Mouse (Mus musculus) forebrain, embryonic 12.5 days (tissue): ENCODE measurements at regions not wholly inside any gene's neighbourhood (a gene's known extent, or its start where the extent isn't known, plus 50 kb on each side); places are given as distances from the start of the nearest gene placed in this dataset.

Source experiments
- ATAC-seq: fragments of 200-750 bp; cut with Nextera tagmentation; 2 replicates; pipeline ENCODE4 v1.8.0; 2017; ENCODE audit warnings: moderate TSS enrichment; ENCODE audit not compliant: low FRiP score
- H3K27ac ChIP-seq: fragments of 300-500 bp; sonication (generic); 2 replicates; pipeline ENCODE4 v1.5.1; 2016; ENCODE audit warnings: mild to moderate bottlenecking
- H3K27me3 ChIP-seq: fragments of 300-500 bp; sonication (generic); 2 replicates; pipeline ENCODE4 v1.6.1; 2016; ENCODE audit warnings: mild to moderate bottlenecking
- H3K36me3 ChIP-seq: fragments of 300-500 bp; sonication (generic); replicated peaks from 2 replicates; pipeline ENCODE4 v1.6.1; 2016; ENCODE audit warnings: mild to moderate bottlenecking
- H3K4me1 ChIP-seq: fragments of 300-500 bp; sonication (generic); 2 replicates; pipeline ENCODE4 v1.6.1; 2016
- H3K4me2 ChIP-seq: fragments of 300-500 bp; sonication (generic); 2 replicates; pipeline ENCODE4 v1.6.1; 2016; ENCODE audit warnings: mild to moderate bottlenecking, moderate library complexity
- H3K4me3 ChIP-seq: fragments of 300-500 bp; sonication (generic); replicated peaks from 2 replicates; pipeline ENCODE4 v1.5.1; 2016; ENCODE audit warnings: mild to moderate bottlenecking
- H3K9ac ChIP-seq: fragments of 300-500 bp; sonication (generic); 2 replicates; pipeline ENCODE4 v1.6.1; 2016; ENCODE audit warnings: mild to moderate bottlenecking
- H3K9me3 ChIP-seq: fragments of 300-500 bp; sonication (generic); 2 replicates; pipeline ENCODE4 v1.6.1; 2016
- WGBS: fragments of 180-500 bp; shearing (Covaris S2); methylation state at CpG from one replicate; pipeline ENCODE4 v1.1.7; 2016; 5-methylcytosine and 5-hydroxymethylcytosine counted together

GRCm38 (mm10) chr1:121842381-121843075 is 274.7 kb upstream of the Ddx18 start:
- Histone ChIP-seq H3K36me3 (no peaks in the 10 kb centered on the region), H3K27ac (no peak overlapping the region), H3K9ac (no peak overlapping the region), H3K4me2 (no peak overlapping the region), H3K4me1 (no peaks in the 10 kb centered on the region), H3K4me3 (no peak overlapping the region), H3K9me3 (no peaks in the 10 kb centered on the region), H3K27me3 (no peaks in the 10 kb centered on the region)
- 77% methylated on average over 3 of the region's 3 CpGs for WGBS
- ATAC-seq = no peak

- no peak for ATAC-seq
- no peaks in the 10 kb centered on the region for H3K27me3 ChIP-seq
Observed at GRCm38 (mm10) chr1:121833559-121833958, 265.8 kb upstream of the Ddx18 start.

GRCm38 (mm10) chr1:121830242-121830641 is 262.5 kb upstream of the Ddx18 start:
- WGBS = 70% methylated on average over 2 of the region's 2 CpGs
- H3K36me3 ChIP-seq = no peaks in the 10 kb centered on the region
- no peak for ATAC-seq

More at GRCm38 (mm10) chr1:121833559-121833958, 265.8 kb upstream of the Ddx18 start:
- H3K9me3 ChIP-seq = no peaks in the 10 kb centered on the region
- no peak overlapping the region for H3K27ac ChIP-seq
- no peaks in the 10 kb centered on the region for H3K36me3 ChIP-seq
- H3K4me1 ChIP-seq = no peaks in the 10 kb centered on the region
- 53% methylated on average over 2 of the region's 2 CpGs for WGBS
- no peak overlapping the region for H3K4me2 ChIP-seq
- H3K4me3 ChIP-seq = no peak overlapping the region
- no peak overlapping the region for H3K9ac ChIP-seq

GRCm38 (mm10) chr1:121822950-121823349 is 255.2 kb upstream of the Ddx18 start:
- Histone ChIP-seq H3K4me3 (no peak overlapping the region), H3K9me3 (no peaks in the 10 kb centered on the region), H3K36me3 (no peaks in the 10 kb centered on the region), H3K4me1 (no peaks in the 10 kb centered on the region), H3K27ac (no peak overlapping the region), H3K27me3 (no peaks in the 10 kb centered on the region), H3K9ac (no peak overlapping the region), H3K4me2 (no peak overlapping the region)
- no peak for ATAC-seq
- WGBS = 90% methylated on average over 4 of the region's 4 CpGs

More at GRCm38 (mm10) chr1:121830242-121830641, 262.5 kb upstream of the Ddx18 start:
- Histone ChIP-seq H3K27ac (no peak overlapping the region), H3K4me2 (no peak overlapping the region), H3K9me3 (no peaks in the 10 kb centered on the region), H3K9ac (no peak overlapping the region), H3K27me3 (no peaks in the 10 kb centered on the region), H3K4me3 (no peak overlapping the region), H3K4me1 (no peaks in the 10 kb centered on the region)

GRCm38 (mm10) chr1:121803338-121803737 is 235.5 kb upstream of the Ddx18 start:
- H3K4me1 ChIP-seq = no peaks in the 10 kb centered on the region
- H3K27me3 ChIP-seq = no peaks in the 10 kb centered on the region
- no peak overlapping the region for H3K9ac ChIP-seq
- no peak overlapping the region for H3K4me2 ChIP-seq
- 71% methylated on average over 2 of the region's 2 CpGs for WGBS
- no peak for ATAC-seq
- H3K36me3 ChIP-seq = no peaks in the 10 kb centered on the region
- no peak overlapping the region for H3K4me3 ChIP-seq
- no peak overlapping the region for H3K27ac ChIP-seq
- H3K9me3 ChIP-seq = peaks cover 4% of the 10 kb centered on the region; the same call in 1 of the 2 replicates

GRCm38 (mm10) chr1:121802476-121802875 is 234.7 kb upstream of the Ddx18 start:
- H3K4me3 ChIP-seq = no peak overlapping the region
- H3K27ac ChIP-seq = no peak overlapping the region
- no peak for ATAC-seq
- H3K9me3 ChIP-seq = peaks cover 4% of the 10 kb centered on the region; the same call in 1 of the 2 replicates
- no peak overlapping the region for H3K9ac ChIP-seq
- no peaks in the 10 kb centered on the region for H3K27me3 ChIP-seq
- 92% methylated on average over 4 of the region's 4 CpGs for WGBS
- H3K4me2 ChIP-seq = no peak overlapping the region
- no peaks in the 10 kb centered on the region for H3K36me3 ChIP-seq
- H3K4me1 ChIP-seq = no peaks in the 10 kb centered on the region

- ATAC-seq = no peak
- H3K27me3 ChIP-seq = no peaks in the 10 kb centered on the region
- H3K9me3 ChIP-seq = peaks cover 4% of the 10 kb centered on the region; the same call in 1 of the 2 replicates
- no peak overlapping the region for H3K4me3 ChIP-seq
- no peak overlapping the region for H3K27ac ChIP-seq
- 80% methylated on average over 12 of the region's 12 CpGs for WGBS
- no peaks in the 10 kb centered on the region for H3K4me1 ChIP-seq
- H3K9ac ChIP-seq = no peak overlapping the region
- H3K4me2 ChIP-seq = no peak overlapping the region
- H3K36me3 ChIP-seq = no peaks in the 10 kb centered on the region
Observed at GRCm38 (mm10) chr1:121798502-121798901, 230.7 kb upstream of the Ddx18 start.

GRCm38 (mm10) chr1:121795024-121795786 is 227.4 kb upstream of the Ddx18 start:
- H3K9me3 ChIP-seq = no peaks in the 10 kb centered on the region
- no peak overlapping the region for H3K4me2 ChIP-seq
- H3K4me1 ChIP-seq = no peaks in the 10 kb centered on the region
- 83% methylated on average over 11 of the region's 11 CpGs for WGBS
- ATAC-seq = no peak
- no peaks in the 10 kb centered on the region for H3K36me3 ChIP-seq
- H3K27ac ChIP-seq = no peak overlapping the region
- H3K27me3 ChIP-seq = no peaks in the 10 kb centered on the region
- H3K4me3 ChIP-seq = no peak overlapping the region
- H3K9ac ChIP-seq = no peak overlapping the region

- Histone ChIP-seq H3K4me2 (no peak overlapping the region), H3K4me1 (no peaks in the 10 kb centered on the region), H3K9me3 (no peaks in the 10 kb centered on the region), H3K9ac (no peak overlapping the region), H3K27ac (no peak overlapping the region), H3K4me3 (no peak overlapping the region), H3K27me3 (no peaks in the 10 kb centered on the region), H3K36me3 (no peaks in the 10 kb centered on the region)
- 61% methylated on average over 3 of the region's 3 CpGs for WGBS
- ATAC-seq = no peak
Observed at GRCm38 (mm10) chr1:121785631-121786030, 217.8 kb upstream of the Ddx18 start.

- no peaks in the 10 kb centered on the region for H3K9me3 ChIP-seq
- no peak for ATAC-seq
- H3K9ac ChIP-seq = no peak overlapping the region
- H3K27me3 ChIP-seq = no peaks in the 10 kb centered on the region
- H3K4me1 ChIP-seq = peaks cover 3% of the 10 kb centered on the region; the same call in 1 of the 2 replicates
- WGBS = 94% methylated on average over 2 of the region's 2 CpGs
- no peak overlapping the region for H3K4me2 ChIP-seq
- H3K27ac ChIP-seq = no peak overlapping the region
- H3K4me3 ChIP-seq = no peak overlapping the region
- H3K36me3 ChIP-seq = no peaks in the 10 kb centered on the region
Observed at GRCm38 (mm10) chr1:121773988-121774387, 206.2 kb upstream of the Ddx18 start.

- Histone ChIP-seq H3K9me3 (no peaks in the 10 kb centered on the region), H3K4me3 (no peak overlapping the region), H3K27me3 (no peaks in the 10 kb centered on the region), H3K27ac (no peak overlapping the region), H3K4me1 (peaks cover 3% of the 10 kb centered on the region; the same call in 1 of the 2 replicates), H3K36me3 (no peaks in the 10 kb centered on the region), H3K4me2 (no peak overlapping the region), H3K9ac (no peak overlapping the region)
- no peak for ATAC-seq
- WGBS = 73% methylated on average over 1 of the region's 1 CpGs
Observed at GRCm38 (mm10) chr1:121771444-121771843, 203.7 kb upstream of the Ddx18 start.

GRCm38 (mm10) chr1:121770936-121771335 is 203.1 kb upstream of the Ddx18 start:
- peaks cover 3% of the 10 kb centered on the region; the same call in 1 of the 2 replicates for H3K4me1 ChIP-seq
- no peak overlapping the region for H3K4me3 ChIP-seq
- no peak overlapping the region for H3K9ac ChIP-seq
- no peaks in the 10 kb centered on the region for H3K27me3 ChIP-seq
- no peaks in the 10 kb centered on the region for H3K9me3 ChIP-seq
- 66% methylated on average over 12 of the region's 12 CpGs for WGBS
- H3K36me3 ChIP-seq = no peaks in the 10 kb centered on the region
- H3K27ac ChIP-seq = no peak overlapping the region
- no peak for ATAC-seq
- H3K4me2 ChIP-seq = no peak overlapping the region
